Mouse (Mus musculus): ENCODE results near the gene Dip2b.

DNA sequence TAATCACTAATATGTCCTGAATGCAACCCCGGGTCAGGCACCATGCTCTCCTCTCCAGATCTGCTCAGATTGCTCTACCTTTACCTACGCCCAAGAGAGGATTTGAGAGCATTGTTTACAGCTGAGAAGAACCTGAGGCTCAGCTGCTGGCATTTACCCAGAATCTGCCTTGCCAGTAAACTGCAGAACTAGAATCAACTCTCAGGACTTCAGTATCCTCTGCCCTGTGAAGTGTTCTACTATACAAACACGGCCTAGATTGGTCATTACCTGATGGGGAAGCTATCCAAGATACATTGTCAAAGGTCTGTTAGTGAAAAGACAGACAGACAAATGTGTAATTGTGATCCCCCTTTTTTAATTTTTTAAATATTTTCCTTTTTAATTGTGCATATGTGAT, 138.7 kb downstream of the Dip2b start:
- TF ChIP-seq CTCF (IDR thresholded peaks at IDR 0.05; ENCODE audit: extremely low read depth, insufficient read depth, low read length), result no peak
- no peak for TF ChIP-seq POLR2A (IDR thresholded peaks at IDR 0.05; ENCODE audit: extremely low read depth, insufficient read depth, low read length)
